Mouse (Mus musculus): ENCODE results near the gene Krt7. TPM values are rescaled to one million over a fixed set of nuclear protein-coding genes. Genes with fewer than 3 reads are reported as not detected.
A peak's percentile ranks its signal among the peaks of the same experiment; 100 is the strongest.

Gene Krt7
- polyA plus RNA-seq, 1 experiment from 2014 or later = 1.1 TPM

DNA sequence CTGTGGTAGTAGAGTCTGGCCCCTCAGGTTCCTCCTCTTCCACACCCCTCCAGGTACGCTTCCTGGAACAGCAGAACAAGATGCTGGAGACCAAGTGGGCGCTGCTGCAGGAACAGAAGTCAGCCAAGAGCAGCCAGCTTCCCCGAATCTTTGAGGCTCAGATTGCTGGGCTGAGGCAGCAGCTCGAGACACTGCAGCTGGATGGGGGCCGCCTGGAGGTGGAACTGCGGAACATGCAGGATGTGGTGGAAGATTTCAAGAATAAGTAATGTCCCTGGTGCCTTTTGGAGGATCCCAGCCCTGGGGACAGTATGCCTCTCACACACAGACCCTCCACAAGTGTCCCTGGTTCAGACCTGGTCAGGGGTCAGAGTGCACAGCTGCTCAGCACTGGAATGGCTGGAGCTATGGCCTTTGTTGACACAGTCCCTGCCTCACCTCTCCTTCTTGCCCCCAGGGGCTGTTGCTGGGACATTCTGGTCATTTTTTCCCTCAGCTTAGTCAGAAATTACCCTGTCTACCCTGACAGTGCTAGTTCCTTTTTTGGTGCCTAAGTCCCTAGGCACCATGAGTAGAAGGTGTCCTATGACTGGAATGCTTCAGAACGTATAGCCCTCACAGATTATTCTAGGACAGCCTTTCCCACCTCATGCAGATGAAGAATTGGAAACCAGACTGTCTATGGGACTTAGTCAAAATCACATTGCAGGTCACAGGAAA, 3.2 kb downstream of the Krt7 start:
- Histone ChIP-seq H3K9ac (ENCODE audit: low read depth, low read length) (no peak overlapping the region), H3K4me1 (ENCODE audit: control insufficient read depth, insufficient read depth, low read length) (no peaks in the 10 kb centered on the region), H3K27me3 (ENCODE audit: control insufficient read depth, insufficient read depth, low read depth, low read length) (peaks cover 10% of the 10 kb centered on the region), H3K36me3 (ENCODE audit: control insufficient read depth, insufficient read depth, low read length) (no peaks in the 10 kb centered on the region), H3K27ac (ENCODE audit: low read length) (no peak overlapping the region), H3K9me3 (replicated peaks; ENCODE audit: control insufficient read depth, low read length, poor library complexity, severe bottlenecking) (no peaks in the 10 kb centered on the region), H3K4me2 (ENCODE audit: low read length) (no peak overlapping the region), H3K4me3 (ENCODE audit: low read depth, low read length) (no peak overlapping the region)
- no peak for ATAC-seq
- WGBS = 58% methylated on average over 7 of the region's 7 CpGs

DNA sequence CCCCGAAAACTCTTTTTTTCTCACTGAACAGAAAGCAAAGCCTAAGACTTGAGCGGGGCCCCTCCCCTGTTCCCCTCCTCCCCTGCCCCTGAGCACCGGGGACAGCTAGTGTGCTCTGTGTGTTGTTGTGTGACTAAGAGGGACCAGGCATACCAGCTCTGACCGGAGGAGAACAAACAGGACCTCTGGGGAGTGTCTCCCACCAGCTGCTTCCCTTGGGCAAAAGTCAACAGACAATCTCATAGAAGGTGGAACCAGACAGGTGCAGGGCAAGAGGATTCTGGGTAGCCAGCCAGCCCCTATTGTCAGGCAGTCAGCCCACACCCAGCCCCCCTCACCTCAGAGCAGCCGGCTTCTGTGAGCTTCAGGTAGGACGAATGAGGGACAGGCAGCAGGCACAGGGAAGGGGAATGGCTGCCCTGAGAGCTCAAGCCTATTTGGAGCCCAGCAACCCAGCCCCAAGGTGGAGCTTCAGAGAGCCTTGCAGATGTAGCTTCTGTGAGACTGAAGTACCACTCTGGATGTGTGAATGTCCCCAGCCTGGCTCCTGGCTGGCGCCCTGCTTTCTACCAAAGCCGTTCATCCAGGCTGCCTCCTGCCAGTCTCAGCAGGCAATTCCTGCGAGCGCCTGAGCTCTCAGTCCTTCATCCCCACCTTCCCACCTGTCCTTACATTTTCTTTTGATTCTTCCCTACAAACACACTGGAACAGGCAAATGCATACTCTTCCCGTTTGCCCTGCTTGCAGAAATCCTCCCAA, 4.1 kb downstream of the Krt7 start:
- H3K4me3 ChIP-seq (ENCODE audit: low read depth, low read length) = no peak overlapping the region

DNA sequence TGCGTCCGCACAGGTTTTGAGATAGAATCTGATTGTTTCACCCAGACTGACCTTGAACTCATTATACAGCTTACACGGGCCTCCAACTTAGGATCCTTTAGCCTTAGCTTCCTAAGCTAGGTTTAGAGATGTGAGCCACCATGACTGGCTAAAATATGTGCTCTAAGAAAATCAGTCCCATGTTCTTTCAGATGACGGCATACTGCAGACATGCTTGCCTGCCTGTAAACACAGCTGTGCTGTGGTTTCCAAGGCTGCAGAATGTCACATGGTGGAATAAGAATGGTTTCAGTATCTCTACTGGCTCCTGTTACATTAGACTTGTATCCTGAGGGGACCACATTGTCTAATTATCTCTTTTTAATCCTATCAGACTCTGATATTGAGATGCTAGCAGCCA, 8.1 kb downstream of the Krt7 start:
- 85% methylated on average over 4 of the region's 4 CpGs for WGBS
- no peak for ATAC-seq

More for the DNA sequence above, 4.1 kb downstream of the Krt7 start:
- Histone ChIP-seq H3K36me3 (ENCODE audit: control insufficient read depth, insufficient read depth, low read length) (no peaks in the 10 kb centered on the region), H3K9ac (ENCODE audit: low read depth, low read length) (no peak overlapping the region), H3K27me3 (ENCODE audit: control insufficient read depth, insufficient read depth, low read depth, low read length) (peaks cover 10% of the 10 kb centered on the region), H3K9me3 (replicated peaks; ENCODE audit: control insufficient read depth, low read length, poor library complexity, severe bottlenecking) (no peaks in the 10 kb centered on the region), H3K4me2 (ENCODE audit: low read length) (no peak overlapping the region), H3K4me1 (ENCODE audit: control insufficient read depth, insufficient read depth, low read length) (no peaks in the 10 kb centered on the region), H3K27ac (ENCODE audit: low read length) (no peak overlapping the region)
- no peak for ATAC-seq
- 42% methylated on average over 11 of the region's 11 CpGs for WGBS

DNA sequence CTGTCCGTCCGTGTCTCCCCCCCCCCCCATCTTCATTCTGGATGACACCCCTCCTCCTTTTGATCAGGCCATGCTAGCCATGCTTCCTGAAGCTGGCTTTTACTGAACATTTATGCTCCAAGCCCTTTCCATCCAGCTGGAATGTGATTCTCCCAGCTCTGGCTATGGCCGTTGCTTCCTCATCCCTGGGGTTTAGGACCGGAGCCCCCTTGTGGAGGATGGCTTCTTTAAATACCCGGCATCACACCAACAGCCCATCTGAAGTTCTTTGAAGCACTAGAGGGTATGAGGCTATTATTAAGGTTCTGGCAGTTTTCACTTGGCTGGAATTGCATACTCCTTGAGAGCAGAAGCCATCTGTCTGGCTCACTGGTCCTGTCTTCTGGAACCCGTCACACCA, 10.1 kb downstream of the Krt7 start:
- Histone ChIP-seq H3K36me3 (ENCODE audit: control insufficient read depth, insufficient read depth, low read length) (no peaks in the 10 kb centered on the region), H3K27me3 (ENCODE audit: control insufficient read depth, insufficient read depth, low read depth, low read length) (no peaks in the 10 kb centered on the region), H3K9me3 (replicated peaks; ENCODE audit: control insufficient read depth, low read length, poor library complexity, severe bottlenecking) (no peaks in the 10 kb centered on the region), H3K27ac (ENCODE audit: low read length) (no peak overlapping the region), H3K4me2 (ENCODE audit: low read length) (no peak overlapping the region), H3K4me3 (ENCODE audit: low read depth, low read length) (no peak overlapping the region), H3K4me1 (ENCODE audit: control insufficient read depth, insufficient read depth, low read length) (no peaks in the 10 kb centered on the region), H3K9ac (ENCODE audit: low read depth, low read length) (no peak overlapping the region)
- WGBS = 42% methylated on average over 4 of the region's 6 CpGs
- no peak for ATAC-seq

More for the DNA sequence above, 8.1 kb downstream of the Krt7 start:
- H3K36me3 ChIP-seq (ENCODE audit: control insufficient read depth, insufficient read depth, low read length) = no peaks in the 10 kb centered on the region
- H3K27ac ChIP-seq (ENCODE audit: low read length) = no peak overlapping the region
- H3K9me3 ChIP-seq (replicated peaks; ENCODE audit: control insufficient read depth, low read length, poor library complexity, severe bottlenecking) = no peaks in the 10 kb centered on the region
- H3K4me3 ChIP-seq (ENCODE audit: low read depth, low read length) = no peak overlapping the region
- no peak overlapping the region for H3K4me2 ChIP-seq (ENCODE audit: low read length)
- H3K4me1 ChIP-seq (ENCODE audit: control insufficient read depth, insufficient read depth, low read length) = no peaks in the 10 kb centered on the region
- no peak overlapping the region for H3K9ac ChIP-seq (ENCODE audit: low read depth, low read length)
- H3K27me3 ChIP-seq (ENCODE audit: control insufficient read depth, insufficient read depth, low read depth, low read length) = no peaks in the 10 kb centered on the region

DNA sequence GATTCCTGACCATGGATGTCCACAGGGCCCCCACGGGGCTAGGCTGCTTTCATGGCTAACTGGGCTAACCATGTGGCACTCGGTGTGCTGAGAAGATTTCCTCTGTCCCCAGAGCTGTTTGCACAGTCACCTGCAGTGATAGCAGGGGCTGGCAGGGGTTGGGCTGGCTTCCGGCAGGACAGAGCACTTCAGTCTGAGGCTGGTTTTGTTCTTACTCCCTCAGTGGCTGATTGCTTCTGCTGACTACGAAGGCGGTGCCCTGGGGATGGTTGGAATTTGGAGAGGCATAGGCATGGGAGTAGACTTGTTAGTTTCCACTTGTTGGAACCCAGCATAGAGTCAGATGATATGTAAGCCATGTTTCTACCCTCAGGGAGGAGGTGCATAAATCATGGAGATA, 14.1 kb downstream of the Krt7 start:
- no peaks in the 10 kb centered on the region for H3K4me1 ChIP-seq (ENCODE audit: control insufficient read depth, insufficient read depth, low read length)
- H3K4me2 ChIP-seq (ENCODE audit: low read length) = no peak overlapping the region
- H3K4me3 ChIP-seq (ENCODE audit: low read depth, low read length) = no peak overlapping the region
- ATAC-seq = no peak
- no peaks in the 10 kb centered on the region for H3K27me3 ChIP-seq (ENCODE audit: control insufficient read depth, insufficient read depth, low read depth, low read length)
- 30% methylated on average over 5 of the region's 5 CpGs for WGBS
- no peaks in the 10 kb centered on the region for H3K9me3 ChIP-seq (replicated peaks; ENCODE audit: control insufficient read depth, low read length, poor library complexity, severe bottlenecking)
- no peaks in the 10 kb centered on the region for H3K36me3 ChIP-seq (ENCODE audit: control insufficient read depth, insufficient read depth, low read length)
- H3K27ac ChIP-seq (ENCODE audit: low read length) = no peak overlapping the region
- no peak overlapping the region for H3K9ac ChIP-seq (ENCODE audit: low read depth, low read length)

DNA sequence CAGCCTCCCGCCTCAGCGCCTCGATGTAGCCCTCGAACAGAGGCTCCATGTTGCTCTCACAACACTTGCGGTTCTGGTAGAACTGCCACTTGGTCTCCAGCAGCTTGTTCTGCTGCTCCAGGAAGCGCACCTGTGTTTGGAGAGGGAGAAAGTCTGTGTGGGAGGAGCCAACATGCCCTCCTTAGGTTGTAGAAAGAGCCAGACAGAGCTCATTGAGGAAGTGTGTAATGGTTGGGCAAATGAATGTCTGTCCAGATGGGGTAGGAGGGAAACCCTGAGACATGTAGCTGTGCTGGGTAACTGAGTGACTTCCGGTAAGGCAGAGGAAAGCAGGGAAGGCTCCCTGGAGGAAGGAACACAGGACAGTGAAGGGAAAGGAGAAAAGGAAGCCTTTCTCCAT, 25.8 kb downstream of the Krt7 start:
- H3K4me2 ChIP-seq (ENCODE audit: low read length) = no peak overlapping the region
- H3K4me3 ChIP-seq (ENCODE audit: low read depth, low read length) = no peak overlapping the region
- no peak overlapping the region for H3K9ac ChIP-seq (ENCODE audit: low read depth, low read length)
- WGBS = 89% methylated on average over 7 of the region's 7 CpGs
- ATAC-seq = no peak
- H3K4me1 ChIP-seq (ENCODE audit: control insufficient read depth, insufficient read depth, low read length) = peaks cover 3% of the 10 kb centered on the region; the same call in 1 of the 2 replicates
- H3K36me3 ChIP-seq (ENCODE audit: control insufficient read depth, insufficient read depth, low read length) = no peaks in the 10 kb centered on the region
- no peaks in the 10 kb centered on the region for H3K9me3 ChIP-seq (replicated peaks; ENCODE audit: control insufficient read depth, low read length, poor library complexity, severe bottlenecking)
- H3K27me3 ChIP-seq (ENCODE audit: control insufficient read depth, insufficient read depth, low read depth, low read length) = peaks cover 8% of the 10 kb centered on the region
- no peak overlapping the region for H3K27ac ChIP-seq (ENCODE audit: low read length)

DNA sequence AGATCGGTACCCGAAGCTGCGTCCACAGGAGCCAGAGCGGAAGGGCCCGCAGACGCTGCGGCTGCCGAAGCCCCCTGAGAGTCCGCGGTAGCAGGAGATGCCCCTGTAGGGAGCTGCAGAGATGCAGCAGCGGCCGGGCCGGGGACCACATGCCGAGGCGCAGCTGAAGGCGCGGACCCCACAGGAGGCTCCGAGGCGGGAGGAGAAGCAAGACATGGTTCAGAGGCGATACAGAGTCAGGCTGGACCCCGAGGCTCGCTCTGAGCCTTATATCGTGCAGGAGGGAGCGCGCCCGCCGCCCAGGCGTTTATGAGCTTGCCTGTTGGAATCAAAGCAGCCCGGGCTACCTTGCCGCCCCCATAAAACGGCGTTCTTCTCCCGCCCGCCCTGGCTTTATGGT, 27.7 kb downstream of the Krt7 start, which contains the start of gene Krt87:
Gene Krt87 (minus strand): TSS at position 250 of the 400 bp plus-strand sequence.
- Histone ChIP-seq H3K4me2 (ENCODE audit: low read length) (peak within 1 kb of the TSS; percentile 93), H3K4me1 (ENCODE audit: control insufficient read depth, insufficient read depth, low read length) (peaks cover 3% of the 10 kb centered on the region; the same call in 1 of the 2 replicates), H3K4me3 (ENCODE audit: low read depth, low read length) (peak within 1 kb of the TSS; percentile 45), H3K27ac (ENCODE audit: low read length) (no peak within 1 kb of the TSS), H3K9me3 (replicated peaks; ENCODE audit: control insufficient read depth, low read length, poor library complexity, severe bottlenecking) (no peaks in the 10 kb centered on the region), H3K27me3 (ENCODE audit: control insufficient read depth, insufficient read depth, low read depth, low read length) (peaks cover 8% of the 10 kb centered on the region), H3K36me3 (ENCODE audit: control insufficient read depth, insufficient read depth, low read length) (no peaks in the 10 kb centered on the region), H3K9ac (ENCODE audit: low read depth, low read length) (peak within 1 kb of the TSS; percentile 69)
- WGBS = 2% methylated on average over 33 of the region's 34 CpGs
- peak; percentile 39; the same call in 1 of the 2 replicates for ATAC-seq

DNA sequence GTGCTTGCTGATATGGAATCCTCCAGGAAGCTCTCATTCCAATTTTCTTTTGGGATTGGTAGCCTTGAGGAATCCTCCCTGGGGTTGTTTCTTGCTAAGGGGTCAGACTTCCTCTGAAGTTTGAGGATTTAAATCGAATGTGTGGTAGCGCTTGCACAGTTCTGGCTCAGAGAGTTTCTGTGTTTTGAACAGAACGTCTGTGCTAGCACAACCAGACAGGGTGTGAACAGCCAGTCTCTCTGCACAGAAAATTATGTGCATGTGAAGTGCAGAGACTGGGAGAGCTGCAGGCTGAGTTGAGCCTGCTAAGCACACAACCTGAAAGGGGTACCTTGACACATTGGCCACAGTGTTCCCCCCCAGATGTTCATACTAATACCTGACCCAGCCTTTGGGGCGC, 30.0 kb downstream of the Krt7 start:
- Histone ChIP-seq H3K4me3 (ENCODE audit: low read depth, low read length) (no peak overlapping the region), H3K27me3 (ENCODE audit: control insufficient read depth, insufficient read depth, low read depth, low read length) (peaks cover 8% of the 10 kb centered on the region), H3K4me1 (ENCODE audit: control insufficient read depth, insufficient read depth, low read length) (peaks cover 3% of the 10 kb centered on the region; the same call in 1 of the 2 replicates), H3K36me3 (ENCODE audit: control insufficient read depth, insufficient read depth, low read length) (no peaks in the 10 kb centered on the region), H3K9ac (ENCODE audit: low read depth, low read length) (no peak overlapping the region), H3K9me3 (replicated peaks; ENCODE audit: control insufficient read depth, low read length, poor library complexity, severe bottlenecking) (no peaks in the 10 kb centered on the region), H3K27ac (ENCODE audit: low read length) (no peak overlapping the region), H3K4me2 (ENCODE audit: low read length) (no peak overlapping the region)
- WGBS = 82% methylated on average over 4 of the region's 4 CpGs
- ATAC-seq = no peak

DNA sequence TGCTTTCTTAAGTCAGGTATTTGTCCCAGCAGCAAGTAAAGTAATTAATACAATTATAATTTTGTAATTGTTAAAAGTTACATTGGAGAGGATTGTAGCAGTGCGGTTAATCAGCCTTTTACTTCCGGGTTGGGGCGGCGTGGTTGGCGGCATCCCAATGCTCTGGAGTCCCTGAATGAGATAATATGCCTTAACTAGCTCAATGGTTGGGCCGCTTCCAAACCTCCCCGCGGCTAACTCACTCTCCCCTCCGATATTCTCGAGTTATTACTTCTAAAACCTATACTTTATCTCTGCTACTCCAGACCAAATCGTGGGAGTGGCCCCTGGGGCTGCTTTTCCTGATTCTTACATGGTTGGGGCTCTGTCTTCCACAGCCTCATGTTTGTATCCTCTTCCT, 35.7 kb downstream of the Krt7 start:
- Histone ChIP-seq H3K36me3 (ENCODE audit: control insufficient read depth, insufficient read depth, low read length) (no peaks in the 10 kb centered on the region), H3K4me1 (ENCODE audit: control insufficient read depth, insufficient read depth, low read length) (no peaks in the 10 kb centered on the region), H3K4me2 (ENCODE audit: low read length) (no peak overlapping the region), H3K27me3 (ENCODE audit: control insufficient read depth, insufficient read depth, low read depth, low read length) (no peaks in the 10 kb centered on the region), H3K9me3 (replicated peaks; ENCODE audit: control insufficient read depth, low read length, poor library complexity, severe bottlenecking) (no peaks in the 10 kb centered on the region), H3K27ac (ENCODE audit: low read length) (no peak overlapping the region), H3K4me3 (ENCODE audit: low read depth, low read length) (no peak overlapping the region), H3K9ac (ENCODE audit: low read depth, low read length) (no peak overlapping the region)
- no peak for ATAC-seq
- 77% methylated on average over 11 of the region's 11 CpGs for WGBS

All from midbrain, embryonic 16.5 days (tissue).